ENCODE assay signal across 23 mouse cellular contexts in genomic region chr10:117434293-117434842, GRCm38 (mm10). TPM values are rescaled to one million over a fixed set of nuclear protein-coding genes. Genes with fewer than 3 reads are reported as not detected.
DNase-seq lines count a peak whose midpoint lies in the region; ATAC-seq and TF ChIP-seq lines count a peak whose summit lies in the region.
"Had no signal": no experiment of that assay in that cellular context is flagged by ENCODE, and none has a peak within 500 bp of the region (broad histone marks: within the 10 kb centered on the region; RNA-seq: fewer than 3 reads in every experiment).

No protein-coding gene starts in this region.

- no peak for TF ChIP-seq POLR2A in CH12.LX (IDR thresholded peaks at IDR 0.05; ENCODE audit: low read depth, low read length)

- peaks cover 3% of the 10 kb centered on the region for H3K36me3 ChIP-seq in megakaryocyte, embryonic 14.5 days (replicated peaks; ENCODE audit: low read length)
- H3K36me3 ChIP-seq in CH12.LX (replicated peaks in 1 of 2; ENCODE audit: control insufficient read depth in 1 of 2, insufficient read depth in 1 of 2, low read length in 1 of 2): no peaks in the 10 kb centered on the region
- no peaks in the 10 kb centered on the region for H3K36me3 ChIP-seq in macrophage (ENCODE audit: inconsistent target)
- H3K36me3 ChIP-seq: embryonic facial prominence, embryonic 13.5 days; forebrain, embryonic 10.5 days; forebrain, embryonic 15.5 days; G1E; heart, embryonic 13.5 days; limb, embryonic 13.5 days; midbrain, embryonic 15.5 days; neural tube, embryonic 15.5 days had no signal

- H3K79me2 ChIP-seq in CH12.LX (replicated peaks; ENCODE audit: control insufficient read depth, extremely low read depth, insufficient read depth, poor library complexity, severe bottlenecking): no peaks in the 10 kb centered on the region
- H3K79me2 ChIP-seq in macrophage (ENCODE audit: inconsistent target): no peaks in the 10 kb centered on the region

- H3K27me3 ChIP-seq in megakaryocyte, embryonic 14.5 days (replicated peaks): no peaks in the 10 kb centered on the region
- H3K27me3 ChIP-seq in CH12.LX (replicated peaks): no peaks in the 10 kb centered on the region
- H3K27me3 ChIP-seq: forebrain, embryonic 15.5 days had no signal

- DNase-seq in CH12.LX (ENCODE audit: extremely low read depth): no peak
- peak; percentile 22 for DNase-seq in induced T-regulatory cell, adult 2 months (ENCODE audit: low read depth)
- DNase-seq in gastrocnemius, postnatal 4 days (ENCODE audit: low spot score in 2 of 2): no peak
- DNase-seq: adrenal gland, postnatal 14 days; cerebellum, adult 18-20 months; cerebellum, postnatal 10 days; heart, postnatal 10 days; kidney, adult 8-10 months; kidney, postnatal 4 days had no signal

- TF ChIP-seq RAD21 in CH12.LX (IDR thresholded peaks at IDR 0.05; ENCODE audit: low read depth, low read length): no peak

- no peak for TF ChIP-seq CTCF in CH12.LX (conservative IDR thresholded peaks at IDR 0.05 in 1 of 2, IDR thresholded peaks at IDR 0.05 in 1 of 2; ENCODE audit: low read depth in 2 of 2, low read length in 2 of 2)

- in situ Hi-C loops in CH12.LX (cut with MboI; ENCODE audit: low pct_ligation_motif_present, low pct_unique_long_range_greater_than_20kb, low sequenced_read_pairs): loop anchor here (25.0 kb wide), 1 partner anchor 172 kb away; no protein-coding TSS in a partner anchor

- no peak overlapping the region for H3K4me2 ChIP-seq in CH12.LX (ENCODE audit: insufficient read depth, low read depth, poor library complexity, severe bottlenecking)

- TF ChIP-seq EP300 in CH12.LX (IDR thresholded peaks at IDR 0.05; ENCODE audit: low read length): no peak

- H3K9me3 ChIP-seq in megakaryocyte, embryonic 14.5 days: peaks cover 9% of the 10 kb centered on the region; the same call in 1 of the 2 replicates
- H3K9me3 ChIP-seq in CH12.LX (replicated peaks; ENCODE audit: low read length): no peaks in the 10 kb centered on the region
- H3K9me3 ChIP-seq: embryonic facial prominence, embryonic 13.5 days; forebrain, embryonic 10.5 days; forebrain, embryonic 15.5 days; G1E; heart, embryonic 13.5 days; limb, embryonic 13.5 days; midbrain, embryonic 15.5 days; neural tube, embryonic 15.5 days had no signal

- peak overlapping the region; percentile 56; the same call in 1 of the 2 replicates for H3K9ac ChIP-seq in CH12.LX (ENCODE audit: insufficient read depth, low read depth)
- H3K9ac ChIP-seq: heart, embryonic 13.5 days; limb, embryonic 13.5 days; midbrain, embryonic 15.5 days had no signal

- H3K4me3 ChIP-seq in megakaryocyte, embryonic 14.5 days (replicated peaks): peak overlapping the region; percentile 90
- H3K4me3 ChIP-seq in CH12.LX (replicated peaks in 1 of 3; ENCODE audit: low read depth in 2 of 3, low read length in 2 of 3, poor library complexity in 1 of 3) (no peak overlapping the region), macrophage (ENCODE audit: inconsistent target) (no peak overlapping the region)

- H3K27ac ChIP-seq in CH12.LX (ENCODE audit: insufficient read depth, low read depth) (no peak overlapping the region), macrophage (peak overlapping the region; percentile 61)
- H3K27ac ChIP-seq: embryonic facial prominence, embryonic 13.5 days; forebrain, embryonic 15.5 days; heart, embryonic 13.5 days; kidney, postnatal 0 days; limb, embryonic 13.5 days; midbrain, embryonic 15.5 days; neural tube, embryonic 15.5 days had no signal

- 85% methylated on average over 8 of the region's 8 CpGs for WGBS in macrophage (ENCODE audit: missing documents)

- no peak for ATAC-seq in megakaryocyte, adult 5-6 weeks (ENCODE audit: poor library complexity, severe bottlenecking)
- ATAC-seq in cerebellum, adult (ENCODE audit: insufficient number of reproducible peaks, low FRiP score, low TSS enrichment): no peak
- ATAC-seq: Patski had no signal

- H3K4me1 ChIP-seq in megakaryocyte, embryonic 14.5 days: peaks cover 46% of the 10 kb centered on the region
- peaks cover 0 to 21% of the 10 kb centered on the region in 2 experiments; a peak in 2 of 4 replicates for H3K4me1 ChIP-seq in CH12.LX (ENCODE audit: control insufficient read depth in 1 of 2, insufficient read depth in 2 of 2)

- dilution Hi-C loops in CH12.LX (cut with MboI; ENCODE audit: extremely low pct_ligation_motif_present, extremely low pct_unique_long_range_greater_than_20kb, low sequenced_read_pairs): no loop called here

TF ChIP-seq in CH12.LX, 34 proteins besides CTCF, POLR2A, EP300 and RAD21:
- TF ChIP-seq MAX (IDR thresholded peaks at IDR 0.05; ENCODE audit: low read length): no peak
- no peak for TF ChIP-seq HCFC1 (IDR thresholded peaks at IDR 0.05; ENCODE audit: low read depth, low read length)
- no peak for TF ChIP-seq ZNF384 (IDR thresholded peaks at IDR 0.05; ENCODE audit: low read depth, low read length)
- TF ChIP-seq GABPA (IDR thresholded peaks at IDR 0.05; ENCODE audit: insufficient replicate concordance, low read depth, low read length): no peak
- TF ChIP-seq MYC (IDR thresholded peaks at IDR 0.05; ENCODE audit: low read depth, low read length): no peak
- TF ChIP-seq CHD2 (IDR thresholded peaks at IDR 0.05; ENCODE audit: low read length): no peak
- no peak for TF ChIP-seq ZKSCAN1 (IDR thresholded peaks at IDR 0.05; ENCODE audit: borderline replicate concordance, low read depth, low read length)
- no peak for TF ChIP-seq JUND (conservative IDR thresholded peaks at IDR 0.05; ENCODE audit: low read depth, low read length)
- TF ChIP-seq E2F4 (IDR thresholded peaks at IDR 0.05; ENCODE audit: insufficient replicate concordance, low read depth, low read length): no peak
- TF ChIP-seq ELF1 (IDR thresholded peaks at IDR 0.05; ENCODE audit: low read depth, low read length): no peak
- TF ChIP-seq ZMIZ1 (IDR thresholded peaks at IDR 0.05; ENCODE audit: low read depth, low read length): no peak
- TF ChIP-seq ZC3H11A (IDR thresholded peaks at IDR 0.05; ENCODE audit: low read depth, low read length): no peak
- no peak for TF ChIP-seq SMC3 (IDR thresholded peaks at IDR 0.05; ENCODE audit: low read depth, low read length)
- TF ChIP-seq SIN3A (IDR thresholded peaks at IDR 0.05; ENCODE audit: low read length): no peak
- no peak for TF ChIP-seq NELFE (IDR thresholded peaks at IDR 0.05; ENCODE audit: low read depth, low read length)
- TF ChIP-seq USF2 (conservative IDR thresholded peaks at IDR 0.05; ENCODE audit: low read depth, low read length): no peak
- TF ChIP-seq TBP (conservative IDR thresholded peaks at IDR 0.05; ENCODE audit: low read depth, low read length): no peak

RNA-seq across cellular contexts. Expression of gene Cpsf6, which starts 54.6 kb away (rescaled TPM):
- polyA plus RNA-seq in megakaryocyte, embryonic 14.5 days (2012; ENCODE audit: insufficient read depth, low replicate concordance): 77.6 and 434 TPM in 2 replicates
- 70.3 and 88.4 TPM in 2 replicates for total RNA-seq in megakaryocyte, adult 5-6 weeks (2015)
- total RNA-seq in megakaryocyte, adult 5-6 weeks (2017): 87.7 and 103 TPM in 2 replicates
- total RNA-seq in CH12.LX (2012; rRNA removed) (87.6 and 109 TPM in 2 replicates), CH12.LX (2014; rRNA removed) (114 and 128 TPM in 2 replicates)
- polyA plus RNA-seq in CH12.LX (2012; ENCODE audit: insufficient read length, low read depth) (94.2 and 99.5 TPM in 2 replicates), macrophage (2018) (34.3 to 45.3 TPM (median 41.5 TPM) in 3 replicates)
- 100 to 1,000 TPM; 115 to 389 (median 207) TPM for total RNA-seq in macrophage (2018; cell fraction: chromatin; rRNA removed)
- 10 to 100 TPM; 32.6 to 49.6 (median 39.0) TPM for total RNA-seq in macrophage (2018; cell fraction: cytosol; rRNA removed)
- 100 to 1,000 TPM in 21 of 26 experiments, 10 to 100 TPM in 5; 86.0 to 223 (median 129) TPM for total RNA-seq in macrophage (2018; cell fraction: nucleus; rRNA removed)
- total RNA-seq in gastrocnemius, postnatal 4 days (2021): 10 to 100 TPM; 64.2 to 73.4 TPM
